Mouse (Mus musculus) forebrain, embryonic 14.5 days (tissue): ENCODE data around the gene Crat. TPM values are rescaled to one million over a fixed set of nuclear protein-coding genes. Genes with fewer than 3 reads are reported as not detected.
A peak's percentile ranks its signal among the peaks of the same experiment; 100 is the strongest.

Experiments
- ATAC-seq: fragments of 200-750 bp; cut with Nextera tagmentation; 2 replicates; pipeline ENCODE4 v1.8.0; 2017; ENCODE audit warnings: mild to moderate bottlenecking, moderate library complexity
- DNase-seq: peaks from one replicate; pipeline ENCODE4 v3.0.0-alpha.2; 2015; ENCODE audit warnings: low spot score
- H3K27ac ChIP-seq: fragments of 300-500 bp; sonication (generic); 2 replicates; pipeline ENCODE4 v1.5.1; 2014; ENCODE audit warnings: low read depth, mild to moderate bottlenecking, control low read depth, low read length, moderate library complexity
- H3K27me3 ChIP-seq: fragments of 300-500 bp; sonication (generic); replicated peaks from 2 replicates; pipeline ENCODE4 v1.6.1; 2014; ENCODE audit warnings: low read length, control low read depth, mixed read lengths; ENCODE audit not compliant: control insufficient read depth, insufficient read depth
- H3K36me3 ChIP-seq: fragments of 300-500 bp; sonication (generic); 2 replicates; pipeline ENCODE4 v1.6.1; 2014; ENCODE audit warnings: low read length, control low read depth; ENCODE audit not compliant: control insufficient read depth, insufficient read depth
- H3K4me1 ChIP-seq: fragments of 300-500 bp; sonication (generic); 2 replicates; pipeline ENCODE4 v1.6.1; 2014; ENCODE audit warnings: antibody characterized with exemption, low read length, control low read depth; ENCODE audit not compliant: control insufficient read depth, insufficient read depth
- H3K4me2 ChIP-seq: fragments of 300-500 bp; sonication (generic); 2 replicates; pipeline ENCODE4 v1.6.1; 2014; ENCODE audit warnings: mild to moderate bottlenecking, control low read depth, low read length
- H3K4me3 ChIP-seq: fragments of 300-500 bp; sonication (generic); 2 replicates; pipeline ENCODE4 v1.5.1; 2014; ENCODE audit warnings: low read depth, low read length, control low read depth
- H3K9ac ChIP-seq: fragments of 300-500 bp; sonication (generic); 2 replicates; pipeline ENCODE4 v1.6.1; 2014; ENCODE audit warnings: mild to moderate bottlenecking, low read length, control low read depth, moderate library complexity
- H3K9me3 ChIP-seq: fragments of 300-500 bp; sonication (generic); replicated peaks from 2 replicates; pipeline ENCODE4 v1.6.1; 2016; ENCODE audit warnings: low read length, control low read depth, mixed read lengths; ENCODE audit not compliant: control insufficient read depth
- WGBS: fragments of 180-500 bp; shearing (Covaris S2); extraction: QIAGEN DNeasy Blood & Tissue Kit; methylation state at CpG from one replicate; pipeline ENCODE4 v1.1.7; 2014; 5-methylcytosine and 5-hydroxymethylcytosine counted together
- polyA plus RNA-seq: library from polyadenylated mRNA; unstranded; fragments of >200 nt; fragmentation: Nextera tagmentation; extraction: Ambion mirVana; gene quantifications from 2 replicates; pipeline ENCODE4 v1.2.1, GENCODE M21; 2014

Gene Crat
- polyA plus RNA-seq, 1 experiment from 2014 or later, result 31.9 TPM

DNA sequence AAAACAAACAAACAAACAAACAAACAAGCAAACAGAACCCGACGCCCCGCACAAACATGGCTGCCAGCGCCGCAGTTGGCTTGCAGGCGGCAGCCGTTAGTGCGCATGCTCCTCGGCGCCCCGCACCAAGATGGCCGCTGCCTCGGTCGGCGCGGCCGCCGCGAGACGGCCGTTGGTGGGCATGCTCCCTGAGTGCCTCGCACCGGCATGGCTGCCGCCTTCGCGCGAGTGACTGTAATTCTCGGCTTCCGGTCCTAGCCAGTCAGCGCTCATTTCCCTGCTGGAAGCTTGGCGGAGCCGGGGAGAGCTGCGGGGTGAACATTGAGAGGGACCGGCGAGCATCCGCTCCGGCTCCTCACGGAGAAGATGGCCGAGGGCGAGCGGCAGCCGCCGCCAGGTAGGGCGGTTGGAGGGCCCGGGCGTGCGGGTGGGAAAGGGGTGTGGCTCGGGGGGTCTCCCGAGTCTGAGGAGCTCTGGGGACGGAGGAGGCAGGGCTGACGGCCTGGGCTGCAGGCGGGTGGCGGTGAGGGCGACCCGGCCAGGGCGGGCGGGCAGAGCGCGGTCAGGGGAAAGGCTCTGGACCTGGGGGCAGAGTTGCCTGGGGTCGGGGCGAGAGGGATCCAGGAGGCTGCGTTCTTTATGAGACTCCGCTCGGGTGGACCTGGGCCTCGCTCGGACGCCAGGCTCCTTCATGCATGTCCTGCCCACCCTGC lies 479 bp upstream of the Crat start, which contains the start of gene Ptpa:
Gene Ptpa (plus strand): TSS at position 104 of the 713 bp plus-strand sequence.
- Histone ChIP-seq H3K27me3 (no peaks in the 10 kb centered on the region), H3K4me1 (peaks cover 10% of the 10 kb centered on the region), H3K9ac (peak within 1 kb of the TSS; percentile 94), H3K36me3 (peaks cover 5% of the 10 kb centered on the region; the same call in 1 of the 2 replicates), H3K4me3 (peak within 1 kb of the TSS; percentile 86), H3K9me3 (no peaks in the 10 kb centered on the region), H3K4me2 (peak within 1 kb of the TSS; percentile 81), H3K27ac (peak within 1 kb of the TSS; percentile 97)
- DNase-seq (peak; percentile 96), ATAC-seq (peak; percentile 94)
- under 1% methylated on average over 65 of the region's 67 CpGs for WGBS

DNA sequence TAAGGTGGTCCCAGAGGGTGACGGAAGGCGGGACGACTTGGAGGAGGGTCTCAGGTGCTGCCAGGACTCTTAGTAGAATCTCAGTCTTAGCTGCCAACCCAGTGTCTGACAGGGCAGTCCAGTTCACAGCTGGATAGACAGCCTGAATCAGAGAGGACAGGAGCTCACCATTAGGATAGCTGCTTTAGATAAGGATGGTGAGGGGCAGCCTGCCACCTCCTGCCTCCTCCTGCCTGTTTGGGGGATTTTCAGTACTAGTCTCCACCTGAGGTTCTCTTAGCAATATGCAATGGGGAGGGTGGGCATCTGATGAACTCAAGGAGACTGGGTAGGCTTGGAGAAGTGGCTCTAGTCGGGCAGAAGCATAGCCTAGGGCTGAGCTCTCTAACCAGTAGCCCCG lies 932 bp downstream of the Crat start:
- H3K27ac ChIP-seq, result no peak overlapping the region

DNA sequence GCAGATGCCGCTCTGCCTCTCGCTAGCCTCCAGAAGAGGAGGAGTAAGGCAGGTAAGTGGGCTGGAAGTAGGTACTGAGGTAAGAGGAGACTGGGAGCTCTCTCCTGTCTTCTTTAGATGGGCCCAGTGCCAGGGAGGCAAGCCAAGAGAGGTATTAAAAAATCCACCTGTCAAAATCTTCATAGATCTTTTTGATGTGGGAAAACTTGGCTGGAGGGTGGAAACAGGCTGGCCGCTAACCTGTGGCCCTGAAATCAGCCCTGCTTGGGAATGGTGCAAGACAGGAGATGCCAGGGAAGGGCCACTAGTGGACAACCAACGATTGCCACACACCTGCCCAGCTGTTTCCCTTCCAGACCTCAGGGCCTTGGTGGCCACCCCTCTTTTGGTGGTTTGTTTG lies 1.5 kb downstream of the Crat start:
- no peak for DNase-seq
- H3K27ac ChIP-seq, result no peak overlapping the region
- no peak overlapping the region for H3K4me3 ChIP-seq
- no peaks in the 10 kb centered on the region for H3K9me3 ChIP-seq
- no peaks in the 10 kb centered on the region for H3K27me3 ChIP-seq
- peak overlapping the region; percentile 81; the same call in 1 of the 2 replicates for H3K4me2 ChIP-seq
- peaks cover 19% of the 10 kb centered on the region for H3K36me3 ChIP-seq
- no peak for ATAC-seq
- H3K4me1 ChIP-seq, result peaks cover 10% of the 10 kb centered on the region
- 96% methylated on average over 4 of the region's 4 CpGs for WGBS
- H3K9ac ChIP-seq, result no peak overlapping the region; the same call in 1 of the 2 replicates

More for the DNA sequence above, 932 bp downstream of the Crat start:
- peak overlapping the region; percentile 86 for H3K4me3 ChIP-seq
- H3K4me2 ChIP-seq, result peak overlapping the region; percentile 81
- H3K9ac ChIP-seq, result peak overlapping the region; percentile 94
- no peak for DNase-seq
- H3K9me3 ChIP-seq, result no peaks in the 10 kb centered on the region
- WGBS, result 54% methylated on average over 5 of the region's 5 CpGs
- no peaks in the 10 kb centered on the region for H3K27me3 ChIP-seq
- 0 out of 2 replicates have a peak, but pooled peaks have one; percentile 0 for ATAC-seq
- peaks cover 10% of the 10 kb centered on the region for H3K4me1 ChIP-seq
- peaks cover 14% of the 10 kb centered on the region for H3K36me3 ChIP-seq

DNA sequence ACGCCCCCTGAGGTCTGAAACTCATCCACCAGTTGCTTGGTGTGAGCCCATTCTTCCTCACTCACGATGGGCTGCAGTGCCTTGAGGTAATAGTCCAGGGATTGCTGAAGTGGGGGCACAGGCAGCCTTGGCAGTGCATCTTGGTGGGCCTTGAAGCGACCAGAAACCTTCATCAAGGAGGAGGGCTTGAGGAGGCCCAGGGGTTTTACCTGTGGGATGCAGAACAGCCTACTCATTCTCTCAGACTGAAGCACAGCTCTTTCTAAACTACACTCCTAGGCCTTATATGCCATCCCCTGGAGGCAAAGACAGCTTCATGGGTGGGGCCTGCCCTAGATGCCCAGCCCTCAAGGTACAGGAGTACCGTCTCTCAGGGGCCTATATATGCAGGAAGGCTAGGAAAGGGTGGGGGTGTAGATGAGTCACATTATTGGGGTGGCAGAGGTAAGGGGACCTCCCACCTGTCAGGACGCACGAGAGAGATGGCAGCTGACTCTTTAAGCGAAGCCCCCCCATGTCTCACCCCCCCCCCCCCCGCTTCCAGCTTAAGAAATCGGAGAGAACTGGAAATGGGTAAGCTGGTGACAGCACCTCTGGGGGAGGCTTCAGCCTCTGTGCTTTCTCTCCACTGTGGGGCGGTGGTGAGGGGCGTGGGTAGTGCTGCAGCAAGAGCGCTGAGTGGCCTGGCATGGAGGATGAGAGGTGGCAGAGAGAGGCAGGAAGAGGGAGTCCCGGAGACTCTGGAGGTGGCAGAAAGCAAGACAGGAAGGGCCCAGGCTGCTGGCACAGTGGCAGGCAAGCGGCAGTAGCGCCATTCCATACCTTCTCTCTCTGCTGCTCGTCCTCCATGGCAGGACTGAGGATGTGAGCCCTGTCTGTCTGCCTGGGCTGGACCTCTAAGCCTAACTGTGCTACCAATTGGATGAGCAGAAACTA lies 2.3 kb downstream of the Crat start:
- peaks cover 27% of the 10 kb centered on the region for H3K36me3 ChIP-seq
- WGBS, result 74% methylated on average over 16 of the region's 16 CpGs
- no peak overlapping the region for H3K4me2 ChIP-seq
- H3K27ac ChIP-seq, result no peak overlapping the region
- peaks cover 4% of the 10 kb centered on the region; the same call in 1 of the 2 replicates for H3K4me1 ChIP-seq
- H3K9me3 ChIP-seq, result no peaks in the 10 kb centered on the region
- no peaks in the 10 kb centered on the region for H3K27me3 ChIP-seq
- no peak for ATAC-seq
- DNase-seq, result no peak
- no peak overlapping the region for H3K4me3 ChIP-seq
- no peak overlapping the region; the same call in 1 of the 2 replicates for H3K9ac ChIP-seq

DNA sequence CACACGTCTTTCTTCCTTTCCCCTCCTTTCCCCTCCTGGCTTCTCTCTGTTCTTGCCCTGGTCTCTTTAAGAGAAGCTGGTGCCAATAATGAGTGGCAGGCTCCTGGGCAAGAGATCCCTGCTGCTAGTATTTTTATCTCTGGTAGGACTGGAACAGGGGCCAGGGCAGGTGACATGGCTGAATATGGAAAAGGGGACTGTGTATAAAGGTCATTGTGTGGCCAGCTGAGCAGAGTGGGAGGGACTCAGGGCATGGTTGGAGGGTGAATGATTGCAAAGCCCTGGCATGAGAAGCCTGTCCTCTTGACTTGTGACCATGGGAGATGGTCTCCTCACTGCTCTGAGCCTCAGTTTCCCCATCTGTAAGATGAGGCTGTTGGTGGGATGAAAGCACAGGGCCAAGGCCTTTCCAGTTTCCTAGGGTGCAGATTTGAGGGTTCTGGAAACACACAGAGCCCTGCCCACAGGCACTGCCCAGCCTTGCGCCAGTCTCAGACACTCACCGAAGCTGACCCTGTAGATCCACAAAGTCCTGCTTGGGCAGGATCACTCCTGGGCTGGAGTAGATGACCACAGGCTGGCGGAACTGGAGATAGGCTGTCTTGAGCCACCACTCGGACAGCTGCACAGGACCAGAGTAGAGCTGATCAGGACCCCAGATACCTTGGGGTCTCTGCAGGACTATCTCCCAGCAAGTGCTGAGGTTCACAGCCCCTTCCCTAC lies 6.0 kb downstream of the Crat start:
- Histone ChIP-seq H3K4me1 (peaks cover 2% of the 10 kb centered on the region; the same call in 1 of the 2 replicates), H3K9ac (no peak overlapping the region), H3K4me2 (no peak overlapping the region), H3K9me3 (no peaks in the 10 kb centered on the region), H3K36me3 (peaks cover 62% of the 10 kb centered on the region), H3K4me3 (no peak overlapping the region), H3K27me3 (no peaks in the 10 kb centered on the region), H3K27ac (no peak overlapping the region)
- WGBS, result 89% methylated on average over 5 of the region's 5 CpGs
- DNase-seq, result no peak
- ATAC-seq, result no peak

DNA sequence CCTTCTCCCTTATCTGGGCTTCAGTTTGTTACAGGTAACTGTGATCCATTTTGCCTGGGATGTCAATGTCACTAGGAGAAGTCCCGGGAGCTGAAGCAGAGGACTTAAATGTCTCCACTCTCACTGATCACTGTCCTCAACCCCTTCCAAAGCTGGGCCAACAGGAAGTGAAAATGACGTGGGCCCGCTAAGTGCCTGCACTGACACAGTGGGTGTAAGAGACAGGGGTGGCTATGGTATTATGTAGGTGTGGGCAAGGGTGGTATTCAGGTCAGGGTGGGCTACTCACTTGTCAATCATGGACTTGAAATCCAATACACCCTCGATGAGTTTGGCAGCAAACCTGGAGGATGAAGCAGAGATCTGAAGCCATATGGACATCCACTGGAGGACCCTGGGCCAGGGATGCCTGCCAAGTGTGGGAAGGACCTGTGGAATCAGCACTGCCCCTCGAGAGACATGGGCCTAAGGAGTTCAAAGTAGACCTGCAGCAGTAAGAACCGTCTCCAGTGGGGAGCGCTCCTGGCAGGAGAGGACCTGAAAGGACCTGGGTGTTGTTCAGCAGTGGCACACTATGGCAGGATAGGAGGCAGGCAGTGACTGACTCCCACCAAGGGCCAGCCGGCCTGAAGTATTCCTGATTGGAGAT lies 7.0 kb downstream of the Crat start:
- Histone ChIP-seq H3K4me1 (no peaks in the 10 kb centered on the region), H3K27me3 (no peaks in the 10 kb centered on the region), H3K36me3 (peaks cover 70% of the 10 kb centered on the region), H3K27ac (no peak overlapping the region), H3K4me2 (no peak overlapping the region), H3K9me3 (no peaks in the 10 kb centered on the region), H3K4me3 (no peak overlapping the region), H3K9ac (no peak overlapping the region)
- DNase-seq, result no peak
- WGBS, result 88% methylated on average over 8 of the region's 8 CpGs
- no peak for ATAC-seq

DNA sequence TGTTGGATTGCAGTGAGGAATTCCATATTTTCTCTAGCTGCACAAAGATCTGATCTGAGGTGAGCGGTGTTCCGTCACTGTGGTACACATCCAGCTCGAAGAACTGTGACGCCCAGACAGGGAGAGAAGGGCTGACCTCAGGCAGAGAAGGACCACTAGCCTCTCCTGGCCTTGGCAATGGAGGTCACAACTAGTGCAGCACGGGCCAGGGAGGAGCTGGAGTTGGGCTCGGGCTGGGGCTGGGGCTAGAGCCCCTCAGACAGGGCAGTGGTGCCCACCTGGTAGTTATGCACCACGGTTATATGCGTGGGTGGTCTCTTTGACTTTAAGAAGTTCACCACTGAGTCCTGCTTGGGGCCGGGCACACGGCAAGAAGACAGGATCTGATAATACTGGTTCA lies 7.8 kb downstream of the Crat start:
- Histone ChIP-seq H3K27ac (no peak overlapping the region), H3K9me3 (no peaks in the 10 kb centered on the region), H3K4me1 (no peaks in the 10 kb centered on the region), H3K9ac (no peak overlapping the region), H3K36me3 (peaks cover 78% of the 10 kb centered on the region), H3K27me3 (no peaks in the 10 kb centered on the region), H3K4me3 (no peak overlapping the region), H3K4me2 (no peak overlapping the region)
- 98% methylated on average over 10 of the region's 10 CpGs for WGBS
- ATAC-seq (no peak), DNase-seq (no peak)

DNA sequence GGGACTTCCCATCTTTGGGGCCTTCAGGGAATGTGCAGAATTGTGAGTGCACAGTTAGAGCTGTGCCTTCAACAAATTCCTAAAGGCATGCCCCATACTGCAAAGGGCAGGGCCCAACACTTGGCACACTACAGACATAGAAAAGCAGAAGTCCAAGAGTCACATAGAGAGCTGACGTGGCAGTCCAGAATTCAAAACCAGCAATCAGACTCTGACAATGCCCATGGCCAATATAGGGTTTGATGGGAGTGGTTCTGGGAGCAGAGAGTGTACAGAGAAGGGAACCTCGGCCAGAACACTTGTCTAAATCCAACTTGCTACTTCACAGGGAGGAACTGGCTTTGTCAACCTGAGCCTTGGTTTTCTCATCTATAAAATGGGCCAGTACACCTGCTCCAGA lies 8.4 kb downstream of the Crat start:
- Histone ChIP-seq H3K9me3 (no peaks in the 10 kb centered on the region), H3K36me3 (peaks cover 84% of the 10 kb centered on the region), H3K27ac (no peak overlapping the region), H3K4me2 (no peak overlapping the region), H3K27me3 (no peaks in the 10 kb centered on the region), H3K4me1 (no peaks in the 10 kb centered on the region), H3K4me3 (no peak overlapping the region), H3K9ac (no peak overlapping the region)
- ATAC-seq (no peak), DNase-seq (no peak)
- WGBS, result 81% methylated on average over 2 of the region's 2 CpGs
